Mouse (Mus musculus): ENCODE results near the gene Gfpt2. TPM values are rescaled to one million over a fixed set of nuclear protein-coding genes. Genes with fewer than 3 reads are reported as not detected.
A peak's percentile ranks its signal among the peaks of the same experiment; 100 is the strongest.

Gfpt2 gene
- polyA plus RNA-seq, 1 experiment from 2014 or later: 7.0 TPM

DNA sequence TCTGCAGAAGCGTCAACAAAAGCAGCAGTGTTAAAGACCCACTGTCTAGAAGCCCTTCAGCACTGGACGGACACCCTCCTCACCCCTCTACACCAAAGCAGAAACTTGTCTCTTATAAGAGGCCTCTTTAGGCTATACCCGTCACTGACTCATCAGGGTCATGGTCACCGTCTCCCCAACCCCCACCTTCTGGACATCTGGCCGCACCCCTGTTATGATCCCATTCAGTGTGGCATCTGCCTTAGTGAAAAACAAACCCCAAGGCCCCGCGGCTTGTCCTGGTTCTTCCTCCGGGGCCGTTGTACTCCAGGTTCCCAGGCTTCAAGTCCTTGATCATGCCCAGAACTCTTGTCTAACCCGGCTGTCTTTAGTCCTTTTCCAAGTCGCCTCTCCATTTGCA, 52.0 kb downstream of the Gfpt2 start:
- peak overlapping the region; percentile 90 for H3K4me3 ChIP-seq
- no peaks in the 10 kb centered on the region for H3K27me3 ChIP-seq
- H3K36me3 ChIP-seq (ENCODE audit: poor library complexity, severe bottlenecking): no peaks in the 10 kb centered on the region; the same call in 1 of the 2 replicates
- peaks cover 28% of the 10 kb centered on the region for H3K4me1 ChIP-seq
- WGBS: 45% methylated on average over 11 of the region's 11 CpGs
- peak overlapping the region; percentile 63 for H3K9ac ChIP-seq
- H3K27ac ChIP-seq: peak overlapping the region; percentile 27; the same call in 1 of the 2 replicates
- H3K4me2 ChIP-seq: peak overlapping the region; percentile 86
- no peaks in the 10 kb centered on the region for H3K9me3 ChIP-seq (replicated peaks)
- ATAC-seq: peak; percentile 5; the same call in 1 of the 2 replicates

DNA sequence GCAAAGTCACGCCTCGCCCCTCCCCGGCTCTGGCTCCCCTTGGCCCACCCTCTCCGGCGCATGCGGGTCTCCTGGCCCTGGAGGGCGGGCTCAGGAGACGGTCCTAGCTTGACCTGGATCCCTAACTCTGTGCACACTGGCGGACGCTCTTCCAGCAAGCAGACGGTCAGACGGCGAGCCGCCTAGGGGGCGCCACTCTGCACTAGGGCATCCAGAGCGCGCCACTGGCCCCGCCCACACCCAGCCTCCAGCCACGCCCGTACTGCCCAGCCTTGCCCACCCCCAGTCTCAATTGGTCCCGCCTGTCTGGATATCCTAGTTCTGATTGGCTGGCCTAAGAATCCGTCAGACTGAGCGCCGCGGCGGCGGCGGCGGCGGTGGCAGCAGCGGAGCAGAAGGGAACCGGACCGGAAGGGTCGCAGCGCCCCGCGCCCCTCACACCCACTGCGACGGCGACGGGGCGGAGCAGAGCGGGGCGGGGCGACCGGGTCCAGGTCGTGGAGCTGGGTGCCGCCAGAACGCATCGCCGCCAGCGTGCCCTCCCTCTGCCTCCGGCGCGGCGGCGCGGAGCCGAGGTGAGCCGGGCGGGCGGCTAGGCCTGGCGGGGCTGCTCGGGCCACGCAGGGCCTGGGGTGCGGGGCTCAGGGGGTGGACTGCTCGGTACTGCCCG, 52.6 kb downstream of the Gfpt2 start, which contains the start of gene Mapk9:
Gene Mapk9, plus strand, starts transcription at position 351 of the 670 bp plus-strand sequence.
- ATAC-seq: peak; percentile 99
- no peaks in the 10 kb centered on the region for H3K27me3 ChIP-seq
- no peaks in the 10 kb centered on the region for H3K9me3 ChIP-seq (replicated peaks)
- H3K4me1 ChIP-seq: peaks cover 28% of the 10 kb centered on the region
- peak within 1 kb of the TSS; percentile 94 for H3K9ac ChIP-seq
- H3K27ac ChIP-seq: peak within 1 kb of the TSS; percentile 83
- H3K4me3 ChIP-seq: peak within 1 kb of the TSS; percentile 90
- H3K4me2 ChIP-seq: peak within 1 kb of the TSS; percentile 86
- under 1% methylated on average over 61 of the region's 68 CpGs for WGBS
- no peaks in the 10 kb centered on the region; the same call in 1 of the 2 replicates for H3K36me3 ChIP-seq (ENCODE audit: poor library complexity, severe bottlenecking)

DNA sequence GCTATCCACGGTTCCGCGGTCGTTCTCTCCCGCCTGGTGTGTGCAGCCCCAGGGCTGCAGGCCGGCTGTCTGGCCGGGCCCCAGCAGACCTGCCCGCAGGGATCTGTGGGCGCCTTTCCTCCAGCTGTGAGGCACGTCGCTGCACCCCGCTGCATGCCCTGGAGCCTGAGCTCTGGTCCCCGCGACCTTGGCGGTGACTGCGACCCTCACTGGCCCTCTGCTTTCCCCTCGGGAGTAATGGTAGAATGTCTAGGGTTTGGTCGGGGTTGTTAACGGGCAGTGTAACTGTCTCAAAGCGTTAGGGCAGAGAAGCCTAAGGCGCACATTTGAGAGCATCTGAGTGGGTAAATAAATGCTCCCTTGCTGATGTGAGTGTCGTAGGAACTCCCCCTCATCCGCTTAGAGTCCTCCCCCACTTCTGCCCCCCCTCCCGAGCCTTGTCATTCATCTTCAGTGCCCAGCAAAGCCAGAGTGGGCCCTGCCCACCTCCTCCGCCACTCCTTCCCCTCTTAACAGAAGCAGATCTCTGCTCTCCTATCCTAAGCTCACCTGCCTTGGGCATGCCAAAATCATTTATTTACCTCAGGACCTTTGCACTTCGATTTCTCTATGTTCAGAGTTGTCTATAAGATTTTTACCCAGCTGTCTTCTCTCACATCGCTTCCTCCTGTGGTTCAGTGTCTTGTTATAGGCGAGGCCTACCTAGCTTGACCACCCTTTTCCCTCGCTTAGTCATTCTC, 53.3 kb downstream of the Gfpt2 start:
- Histone ChIP-seq H3K4me1 (peaks cover 28% of the 10 kb centered on the region), H3K4me2 (peak overlapping the region; percentile 86), H3K27me3 (no peaks in the 10 kb centered on the region), H3K4me3 (peak overlapping the region; percentile 90), H3K9ac (peak overlapping the region; percentile 94), H3K9me3 (replicated peaks) (no peaks in the 10 kb centered on the region), H3K27ac (peak overlapping the region; percentile 83), H3K36me3 (ENCODE audit: poor library complexity, severe bottlenecking) (no peaks in the 10 kb centered on the region; the same call in 1 of the 2 replicates)
- no peak for ATAC-seq
- whole genome bisulfite sequencing: 9% methylated on average over 29 of the region's 29 CpGs

DNA sequence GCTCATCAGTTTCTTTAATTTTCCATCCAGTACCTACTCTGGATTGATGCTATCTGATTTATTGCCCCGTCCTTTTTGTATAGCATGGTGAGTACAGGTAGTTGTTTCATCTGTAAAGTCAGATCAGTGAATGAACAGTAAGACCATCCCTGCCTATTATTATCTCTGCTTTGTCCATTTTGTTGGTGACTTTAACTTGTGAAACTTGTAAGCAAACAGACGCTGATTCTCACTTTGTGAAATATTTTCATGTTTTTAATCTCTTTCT, 53.8 kb downstream of the Gfpt2 start:
- peak overlapping the region; percentile 86 for H3K4me2 ChIP-seq
- peaks cover 28% of the 10 kb centered on the region for H3K4me1 ChIP-seq
- H3K36me3 ChIP-seq (ENCODE audit: poor library complexity, severe bottlenecking): no peaks in the 10 kb centered on the region; the same call in 1 of the 2 replicates
- 63% methylated on average over 2 of the region's 2 CpGs for WGBS
- peak overlapping the region; percentile 94 for H3K9ac ChIP-seq
- no peak overlapping the region for H3K27ac ChIP-seq
- no peak for ATAC-seq
- H3K27me3 ChIP-seq: no peaks in the 10 kb centered on the region
- peak overlapping the region; percentile 90 for H3K4me3 ChIP-seq
- no peaks in the 10 kb centered on the region for H3K9me3 ChIP-seq (replicated peaks)

DNA sequence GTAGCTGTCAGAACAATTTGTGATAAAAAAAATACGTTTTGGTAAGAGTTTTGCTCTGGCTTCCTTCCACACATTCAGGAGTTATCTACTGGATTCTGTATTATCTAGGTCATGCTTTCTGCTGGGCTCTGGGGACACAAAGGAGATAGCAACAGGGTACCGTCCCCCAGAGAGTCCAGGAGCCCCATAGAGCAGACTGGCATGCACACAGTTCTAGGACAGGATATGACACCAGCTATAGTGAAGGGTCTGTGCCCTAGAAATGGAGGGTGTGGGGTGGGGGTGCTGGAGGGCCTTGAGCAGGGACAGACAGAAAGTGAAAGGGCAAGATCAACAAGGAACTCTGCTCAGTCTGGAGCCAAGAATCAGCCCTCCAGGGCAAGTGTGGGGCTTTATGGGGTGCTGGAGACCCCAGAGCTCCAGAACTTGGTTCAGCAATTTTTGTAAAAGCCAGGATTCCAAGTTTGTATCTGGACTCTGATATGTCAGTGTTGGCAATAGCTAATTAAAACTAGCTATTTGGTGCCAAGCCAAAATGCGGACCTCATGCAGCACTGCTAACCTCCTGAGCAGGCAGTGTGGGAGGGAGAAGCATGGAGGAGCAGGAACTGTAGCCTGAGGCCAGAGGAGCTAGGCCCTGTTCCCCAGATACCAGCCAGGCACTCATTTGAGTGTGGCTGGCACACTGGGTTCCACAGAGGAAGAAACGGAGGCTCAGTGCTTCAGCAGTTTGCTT, 54.3 kb downstream of the Gfpt2 start:
- H3K9ac ChIP-seq: peak overlapping the region; percentile 94
- 70% methylated on average over 4 of the region's 4 CpGs for WGBS
- H3K4me3 ChIP-seq: peak overlapping the region; percentile 90; the same call in 1 of the 2 replicates

DNA sequence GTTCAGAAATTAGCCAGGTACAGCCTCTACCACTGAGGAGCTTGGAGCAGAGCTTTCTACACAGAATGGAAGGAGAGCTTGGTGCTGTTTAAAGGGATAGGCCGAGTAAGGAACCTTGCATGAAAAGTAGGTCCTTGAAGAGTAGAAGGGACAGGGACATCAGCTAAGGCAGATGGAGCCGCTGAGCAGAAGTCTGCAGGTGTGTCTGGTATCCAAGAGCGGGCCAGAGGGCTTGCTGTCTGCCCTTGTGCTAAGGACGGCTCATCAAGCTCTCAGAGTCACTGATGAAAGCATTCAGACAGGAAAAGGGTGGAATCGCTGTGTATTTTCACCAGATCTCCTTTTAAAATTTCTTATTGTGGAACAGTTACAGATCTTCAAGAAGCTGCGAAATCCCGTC, 56.4 kb downstream of the Gfpt2 start:
- peaks cover 12% of the 10 kb centered on the region; the same call in 1 of the 2 replicates for H3K36me3 ChIP-seq (ENCODE audit: poor library complexity, severe bottlenecking)
- WGBS: 93% methylated on average over 7 of the region's 7 CpGs
- ATAC-seq: no peak
- no peaks in the 10 kb centered on the region for H3K27me3 ChIP-seq
- H3K9ac ChIP-seq: no peak overlapping the region
- H3K4me2 ChIP-seq: no peak overlapping the region
- no peak overlapping the region for H3K4me3 ChIP-seq
- peaks cover 28% of the 10 kb centered on the region for H3K4me1 ChIP-seq
- no peak overlapping the region for H3K27ac ChIP-seq
- H3K9me3 ChIP-seq (replicated peaks): no peaks in the 10 kb centered on the region

More for the DNA sequence above, 54.3 kb downstream of the Gfpt2 start:
- ATAC-seq: no peak
- no peaks in the 10 kb centered on the region for H3K27me3 ChIP-seq
- H3K27ac ChIP-seq: no peak overlapping the region
- no peaks in the 10 kb centered on the region; the same call in 1 of the 2 replicates for H3K36me3 ChIP-seq (ENCODE audit: poor library complexity, severe bottlenecking)
- no peaks in the 10 kb centered on the region for H3K9me3 ChIP-seq (replicated peaks)
- peak overlapping the region; percentile 86 for H3K4me2 ChIP-seq
- peaks cover 28% of the 10 kb centered on the region for H3K4me1 ChIP-seq

DNA sequence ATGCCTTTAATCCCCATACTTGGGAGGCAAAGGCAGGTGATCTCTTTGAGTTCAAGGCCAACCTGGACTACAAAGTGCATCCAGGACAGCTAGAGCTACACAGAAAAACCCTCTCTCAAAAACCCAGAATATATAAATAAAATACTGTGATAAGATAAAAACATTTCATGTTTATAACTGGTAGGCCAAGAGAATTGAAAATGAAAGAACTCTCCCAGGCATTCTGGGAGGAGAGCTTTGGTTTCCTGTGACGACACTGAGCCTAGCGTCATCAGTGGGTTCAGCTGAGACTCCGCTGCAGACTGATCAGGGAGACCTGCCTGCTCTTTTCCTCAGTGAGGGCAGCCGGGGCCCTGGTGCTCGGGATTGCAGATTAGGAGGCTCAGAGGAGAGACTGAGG, 61.2 kb downstream of the Gfpt2 start:
- Histone ChIP-seq H3K4me3 (no peak overlapping the region), H3K27ac (no peak overlapping the region), H3K4me1 (no peaks in the 10 kb centered on the region), H3K9me3 (replicated peaks) (no peaks in the 10 kb centered on the region), H3K36me3 (ENCODE audit: poor library complexity, severe bottlenecking) (peaks cover 30% of the 10 kb centered on the region), H3K27me3 (no peaks in the 10 kb centered on the region), H3K4me2 (no peak overlapping the region), H3K9ac (no peak overlapping the region)
- ATAC-seq: no peak
- 81% methylated on average over 5 of the region's 5 CpGs for WGBS

DNA sequence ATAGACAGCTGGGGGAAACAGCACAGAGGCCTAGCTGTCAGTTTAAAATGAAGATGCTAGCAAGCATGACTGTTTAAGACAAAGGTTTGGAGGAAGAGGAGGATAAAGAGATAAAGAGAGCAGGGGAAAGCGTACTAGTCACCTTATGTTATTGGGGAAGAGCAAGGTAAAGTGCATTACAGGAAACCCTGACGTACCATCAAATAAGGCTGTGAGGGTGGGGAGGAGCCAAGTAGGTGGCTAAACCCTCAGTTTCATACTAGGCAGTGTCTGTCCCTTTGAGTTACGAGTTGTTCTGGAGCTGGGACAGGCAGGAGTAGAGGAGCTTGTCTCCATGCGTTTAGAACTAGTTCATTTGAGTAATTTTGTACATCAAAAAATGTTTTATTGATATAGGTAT, 67.2 kb downstream of the Gfpt2 start:
- Histone ChIP-seq H3K27ac (no peak overlapping the region), H3K4me2 (no peak overlapping the region), H3K36me3 (ENCODE audit: poor library complexity, severe bottlenecking) (peaks cover 25% of the 10 kb centered on the region), H3K4me3 (no peak overlapping the region), H3K4me1 (no peaks in the 10 kb centered on the region), H3K27me3 (no peaks in the 10 kb centered on the region), H3K9ac (no peak overlapping the region), H3K9me3 (replicated peaks) (no peaks in the 10 kb centered on the region)
- 96% methylated on average over 4 of the region's 4 CpGs for WGBS
- ATAC-seq: no peak

DNA sequence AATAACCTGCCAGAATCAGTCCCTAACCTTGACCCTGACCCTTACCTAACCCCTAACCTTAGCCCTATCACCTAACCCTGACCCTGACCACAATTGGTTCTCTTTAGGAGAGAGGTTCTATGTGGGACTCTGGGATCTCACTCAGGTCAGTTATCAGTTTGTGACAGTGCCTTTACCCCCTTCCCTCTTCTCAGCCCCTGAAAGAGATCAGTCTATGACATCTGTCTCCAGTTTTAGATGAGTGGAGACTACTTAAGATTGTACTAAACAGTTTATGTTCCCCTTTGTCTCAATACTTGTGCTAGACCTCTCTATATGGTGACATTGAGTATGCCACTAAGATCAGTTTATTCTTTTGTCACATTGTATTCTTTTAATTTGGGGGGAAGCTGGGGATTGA, 69.9 kb downstream of the Gfpt2 start:
- no peak overlapping the region for H3K4me2 ChIP-seq
- H3K9ac ChIP-seq: no peak overlapping the region
- no peak overlapping the region for H3K4me3 ChIP-seq
- H3K36me3 ChIP-seq (ENCODE audit: poor library complexity, severe bottlenecking): peaks cover 28% of the 10 kb centered on the region
- H3K27me3 ChIP-seq: no peaks in the 10 kb centered on the region
- H3K27ac ChIP-seq: no peak overlapping the region
- no peak for ATAC-seq
- no peaks in the 10 kb centered on the region for H3K9me3 ChIP-seq (replicated peaks)
- H3K4me1 ChIP-seq: no peaks in the 10 kb centered on the region

DNA sequence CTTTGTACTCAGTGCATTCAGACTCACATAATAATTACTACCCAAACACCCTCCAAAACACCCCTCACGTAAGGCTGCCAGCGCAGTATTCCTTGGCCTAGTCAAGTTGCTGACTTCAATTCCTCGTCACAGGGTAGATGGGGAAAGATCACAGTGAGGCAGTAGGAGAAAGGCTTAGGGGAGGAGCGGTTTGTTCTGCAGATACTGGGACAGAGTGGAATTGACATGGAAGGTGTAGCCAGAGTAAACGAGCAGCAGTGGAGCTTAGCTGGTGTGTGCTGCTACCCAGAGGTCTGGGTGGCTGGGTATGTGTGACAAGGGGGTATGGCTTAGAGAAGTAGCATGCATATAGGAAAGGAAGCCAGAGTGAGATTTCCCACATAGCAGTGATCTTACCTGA, 73.3 kb downstream of the Gfpt2 start:
- Histone ChIP-seq H3K27ac (no peak overlapping the region), H3K9ac (no peak overlapping the region), H3K27me3 (no peaks in the 10 kb centered on the region), H3K9me3 (replicated peaks) (no peaks in the 10 kb centered on the region), H3K36me3 (ENCODE audit: poor library complexity, severe bottlenecking) (peaks cover 33% of the 10 kb centered on the region), H3K4me3 (no peak overlapping the region), H3K4me1 (no peaks in the 10 kb centered on the region), H3K4me2 (no peak overlapping the region)
- WGBS: 83% methylated on average over 5 of the region's 5 CpGs
- no peak for ATAC-seq

DNA sequence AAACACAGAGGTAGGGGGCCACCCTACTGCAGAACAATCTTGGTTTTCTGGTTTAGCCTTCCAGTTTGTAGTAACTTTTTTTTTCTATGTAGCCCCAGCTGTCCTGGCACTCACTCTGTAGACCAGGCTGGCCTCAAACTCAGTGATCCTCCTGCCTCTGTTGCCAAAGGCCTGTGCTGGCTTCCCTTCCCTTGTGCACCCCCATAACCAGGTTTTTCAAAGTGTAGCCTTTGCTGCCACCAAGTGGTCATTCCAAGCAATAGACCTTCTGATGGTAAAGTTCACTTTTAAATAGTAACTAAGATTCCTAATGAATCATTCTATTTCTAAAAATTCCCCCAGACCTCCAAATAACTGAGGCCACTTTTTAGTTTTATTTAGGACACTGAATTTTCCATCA, 75.8 kb downstream of the Gfpt2 start:
- no peak overlapping the region for H3K9ac ChIP-seq
- no peaks in the 10 kb centered on the region for H3K4me1 ChIP-seq
- 0 out of 2 replicates have a peak, but pooled peaks have one; percentile 41 for ATAC-seq
- no peak overlapping the region for H3K4me3 ChIP-seq
- no peaks in the 10 kb centered on the region for H3K9me3 ChIP-seq (replicated peaks)
- no peak overlapping the region for H3K27ac ChIP-seq
- no peak overlapping the region for H3K4me2 ChIP-seq
- H3K36me3 ChIP-seq (ENCODE audit: poor library complexity, severe bottlenecking): peaks cover 48% of the 10 kb centered on the region
- no peaks in the 10 kb centered on the region for H3K27me3 ChIP-seq

DNA sequence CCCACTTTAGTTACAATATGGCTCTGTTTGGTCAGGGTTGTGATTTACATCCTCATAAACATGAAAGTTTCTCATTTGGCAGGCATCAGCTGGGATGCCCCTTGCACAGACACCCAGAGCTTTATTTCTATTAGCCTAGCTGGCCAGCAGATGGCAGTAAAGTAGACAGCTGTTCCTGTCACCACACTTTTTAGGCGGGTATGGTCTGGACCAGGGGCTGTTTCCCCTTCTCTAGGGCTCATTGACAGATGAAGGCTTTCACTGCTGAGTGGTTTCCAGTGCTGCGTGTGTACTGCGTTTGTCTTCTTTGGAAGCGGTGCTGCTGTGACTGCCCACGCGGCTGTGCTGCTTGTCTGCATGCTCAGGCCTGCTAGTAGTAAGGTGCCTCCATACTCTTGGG, 77.9 kb downstream of the Gfpt2 start:
- 54% methylated on average over 6 of the region's 6 CpGs for WGBS
- Histone ChIP-seq H3K9ac (no peak overlapping the region), H3K4me1 (peaks cover 2% of the 10 kb centered on the region), H3K4me3 (no peak overlapping the region), H3K27ac (no peak overlapping the region), H3K27me3 (no peaks in the 10 kb centered on the region), H3K9me3 (replicated peaks) (no peaks in the 10 kb centered on the region), H3K4me2 (no peak overlapping the region), H3K36me3 (ENCODE audit: poor library complexity, severe bottlenecking) (peaks cover 53% of the 10 kb centered on the region)
- ATAC-seq: peak; percentile 62

Measured in forebrain, embryonic 13.5 days (tissue).